Mouse (Mus musculus): ENCODE results near the gene Rasl12.

Gene Rasl12

DNA sequence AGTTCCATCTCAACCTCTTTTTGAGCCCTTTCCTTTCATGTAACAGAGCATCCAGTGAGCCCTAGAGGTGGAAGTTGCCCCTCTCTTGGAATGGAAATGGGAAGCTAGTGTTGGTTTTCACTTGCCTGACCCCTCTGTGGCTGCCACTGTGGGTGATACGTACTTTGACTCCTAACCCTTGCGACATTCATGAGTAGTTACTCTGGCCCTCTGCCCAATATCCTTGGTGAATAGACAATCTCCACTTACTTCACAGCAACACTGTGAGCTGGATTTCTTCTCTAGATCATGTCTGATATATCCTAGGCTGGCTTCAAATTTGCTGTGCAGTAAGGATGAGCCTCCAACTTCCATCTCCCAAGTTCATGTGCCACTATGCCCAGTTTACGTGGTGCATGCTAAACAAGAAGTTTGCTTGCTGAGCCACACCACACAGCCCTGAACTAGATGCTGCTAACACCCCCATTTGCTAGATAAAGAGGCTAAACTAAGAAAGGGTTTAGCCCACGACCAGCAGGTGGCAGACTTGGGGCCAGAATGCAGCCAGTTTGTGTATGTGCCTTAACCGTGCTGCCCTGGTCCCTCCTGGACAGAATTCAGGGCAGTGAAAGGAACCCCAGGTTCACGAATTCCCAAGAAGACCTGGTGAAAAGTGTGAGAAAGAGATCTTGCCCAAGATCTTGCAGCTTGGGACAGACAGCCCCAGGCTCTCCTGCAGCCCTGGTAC, 5.5 kb upstream of the Rasl12 start:
- in situ Hi-C loops (cut with MboI, MseI) = no loop called here

DNA sequence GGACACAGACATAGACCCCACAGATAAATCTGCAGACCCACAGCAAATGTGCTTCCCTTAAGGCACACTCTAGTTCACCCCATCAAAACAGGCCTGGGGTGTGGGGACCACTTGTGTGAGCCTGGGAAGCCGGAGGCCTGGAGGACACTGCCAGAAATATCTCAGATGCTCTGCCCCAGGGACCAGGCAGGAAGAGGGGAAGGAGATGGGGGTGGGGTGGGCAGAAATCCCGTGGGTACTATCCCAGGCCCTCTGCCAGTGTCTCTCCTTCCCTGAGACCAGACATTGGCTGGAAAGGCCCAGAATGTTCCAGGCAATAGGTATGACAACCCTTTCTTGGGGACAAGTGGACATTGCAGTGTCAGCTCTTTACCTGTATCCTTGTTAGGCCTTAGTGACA, 4.7 kb upstream of the Rasl12 start:
- in situ Hi-C loops (cut with MboI, MseI) = no loop called here

DNA sequence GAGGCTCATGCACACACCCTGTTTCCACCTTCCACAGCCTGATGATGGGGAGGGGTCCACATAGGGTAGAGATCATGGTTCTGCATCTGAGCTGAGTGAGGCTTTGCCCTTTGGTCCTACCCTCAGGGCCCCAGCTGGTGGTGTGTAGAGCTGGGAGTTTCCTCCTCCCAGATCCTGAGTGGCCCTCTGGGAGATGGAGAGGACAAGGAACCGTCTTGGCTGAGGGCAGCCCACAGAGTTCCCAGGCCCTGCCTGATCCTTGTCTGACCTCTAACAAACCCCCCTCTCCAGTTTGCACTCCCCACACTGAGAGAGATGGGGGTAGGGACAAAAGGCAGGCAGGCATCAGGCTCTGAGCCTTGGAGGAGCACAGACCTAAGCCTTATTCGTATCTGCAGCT, 3.9 kb upstream of the Rasl12 start:
- in situ Hi-C loops (cut with MboI, MseI) = no loop called here

DNA sequence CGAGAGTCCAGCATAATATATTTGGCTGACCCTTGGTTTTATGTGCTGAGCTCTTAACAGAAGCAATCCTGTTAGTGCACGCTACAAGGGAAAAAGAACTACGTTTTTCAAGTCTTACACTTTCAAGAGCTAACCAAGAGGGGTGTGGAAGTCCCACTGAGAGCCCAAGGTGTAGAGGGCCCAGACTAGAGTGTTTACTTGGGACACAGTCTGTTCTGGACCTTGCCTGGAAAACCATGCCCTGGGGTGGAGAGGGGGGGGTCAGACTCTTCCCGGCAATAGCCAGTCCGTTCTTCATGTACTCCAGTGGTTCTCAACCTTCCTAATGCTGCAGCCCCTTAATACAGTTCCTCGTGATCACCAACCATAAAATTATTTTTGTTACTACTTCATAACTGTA, 1.6 kb downstream of the Rasl12 start:
- in situ Hi-C loops (cut with MboI, MseI) = no loop called here

DNA sequence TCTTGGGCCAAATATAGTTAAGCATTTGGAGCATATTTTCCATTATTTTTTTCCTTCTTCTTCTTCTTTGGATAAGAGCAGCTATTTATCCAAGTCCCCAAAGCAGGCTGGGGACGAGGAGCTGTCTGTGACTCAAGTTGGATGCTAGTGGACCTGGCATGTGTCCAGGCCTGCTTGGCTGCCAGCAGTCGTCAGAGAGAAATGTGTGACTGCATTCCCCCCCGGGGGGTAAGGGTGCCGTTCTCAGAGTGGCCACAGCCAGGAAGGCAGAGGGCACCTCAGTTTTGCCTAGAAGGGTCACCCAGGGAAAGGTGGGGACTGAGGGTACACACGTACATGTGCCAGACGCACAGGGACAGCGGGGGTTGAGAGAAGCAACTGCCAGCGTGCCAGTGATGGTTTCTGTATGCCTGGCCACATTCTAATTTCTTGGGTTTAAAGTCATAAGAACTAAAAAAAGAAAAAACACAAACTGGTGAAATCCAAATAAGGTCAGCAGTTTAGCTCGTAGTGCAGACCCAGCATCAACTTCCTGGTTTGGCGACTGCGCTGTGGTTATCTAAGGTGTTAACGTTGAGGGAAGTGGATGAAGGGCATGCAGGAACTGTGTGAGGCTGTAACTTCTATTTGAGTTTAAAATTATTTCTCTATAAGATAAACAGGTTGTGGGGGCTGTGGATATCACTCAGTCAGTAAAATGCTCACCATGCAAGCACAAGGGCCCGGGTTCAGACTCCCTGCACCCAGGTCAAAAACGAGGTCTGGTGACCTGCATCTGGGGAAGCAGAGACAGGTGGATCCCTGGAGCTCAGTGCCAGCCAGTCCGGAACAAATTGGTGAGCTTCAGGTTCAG, 6.3 kb downstream of the Rasl12 start:
- in situ Hi-C loops (cut with MboI, MseI) = no loop called here

DNA sequence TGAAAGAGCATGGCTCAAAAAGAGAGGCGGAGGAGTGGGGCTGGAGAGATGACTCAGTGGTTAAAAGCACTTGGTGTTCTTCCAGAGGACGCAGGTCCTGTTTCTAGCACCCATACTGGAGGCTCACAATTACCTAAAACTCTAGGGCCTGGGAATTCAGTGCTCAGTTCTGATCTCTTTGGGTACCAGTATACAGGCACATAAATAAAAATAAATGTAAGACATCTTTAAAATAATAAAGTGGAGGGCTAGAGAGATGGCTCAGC, 6.8 kb downstream of the Rasl12 start:
- in situ Hi-C loops (cut with MboI, MseI) = no loop called here

DNA sequence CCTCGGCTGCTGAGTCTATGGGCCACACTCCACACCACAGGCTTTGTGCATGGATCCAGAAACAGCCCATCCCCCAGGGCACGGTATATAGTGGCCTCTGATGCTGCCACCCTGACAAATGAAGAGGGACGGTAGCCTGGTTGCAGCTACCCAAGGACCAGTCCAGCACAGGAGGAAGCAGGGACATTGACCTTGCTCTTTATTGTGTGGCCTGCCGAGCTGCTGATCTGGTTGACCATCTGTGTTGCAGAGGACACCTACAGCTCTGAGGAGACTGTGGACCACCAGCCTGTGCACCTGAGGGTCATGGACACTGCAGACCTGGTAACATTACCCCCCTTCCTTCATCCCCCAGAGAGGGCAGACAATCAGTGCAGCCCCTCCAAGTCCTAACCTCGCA, 9.0 kb downstream of the Rasl12 start:
- in situ Hi-C loops (cut with MboI, MseI) = no loop called here

DNA sequence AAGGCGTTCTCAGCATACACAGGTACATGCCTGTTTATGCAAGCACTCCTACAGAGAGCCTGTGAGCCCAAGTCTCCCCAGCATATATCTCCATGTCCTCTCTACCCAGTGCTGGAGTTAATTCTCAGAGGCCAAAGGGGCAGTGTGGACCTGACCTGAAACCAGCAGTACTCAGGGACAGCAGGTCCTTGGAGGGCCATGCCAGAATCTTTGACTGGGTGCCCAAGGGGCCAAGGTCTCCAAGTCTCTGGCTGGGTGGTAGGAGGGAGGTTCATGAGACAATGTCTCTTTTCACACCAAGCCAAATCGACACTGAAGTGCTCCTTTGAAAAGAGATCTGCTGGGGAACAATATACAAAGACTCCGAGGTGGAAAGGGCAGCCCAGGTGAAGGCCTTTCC, 9.6 kb downstream of the Rasl12 start:
- in situ Hi-C loops (cut with MboI, MseI) = no loop called here

DNA sequence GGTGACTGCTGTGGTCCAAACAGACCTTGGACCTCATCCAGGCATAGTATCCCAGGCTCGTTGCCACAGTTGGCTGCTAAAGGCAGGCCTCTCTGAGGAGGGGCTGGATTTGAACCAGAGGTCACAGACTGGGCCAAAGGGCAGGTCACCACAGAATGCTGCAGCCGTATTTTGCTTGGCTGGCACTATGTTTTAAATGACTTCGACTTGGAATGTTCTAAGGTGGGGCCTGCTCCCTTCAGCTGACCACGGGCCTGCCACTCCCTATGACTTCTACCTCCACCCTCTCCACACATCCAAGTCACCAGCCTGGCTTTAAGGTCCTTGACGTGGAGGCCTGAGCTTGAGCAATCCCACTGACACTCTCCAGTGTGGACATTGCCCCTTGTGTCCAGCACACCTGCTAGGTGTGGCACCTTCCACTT, 10.6 kb downstream of the Rasl12 start:
- in situ Hi-C loops (cut with MboI, MseI) = no loop called here

DNA sequence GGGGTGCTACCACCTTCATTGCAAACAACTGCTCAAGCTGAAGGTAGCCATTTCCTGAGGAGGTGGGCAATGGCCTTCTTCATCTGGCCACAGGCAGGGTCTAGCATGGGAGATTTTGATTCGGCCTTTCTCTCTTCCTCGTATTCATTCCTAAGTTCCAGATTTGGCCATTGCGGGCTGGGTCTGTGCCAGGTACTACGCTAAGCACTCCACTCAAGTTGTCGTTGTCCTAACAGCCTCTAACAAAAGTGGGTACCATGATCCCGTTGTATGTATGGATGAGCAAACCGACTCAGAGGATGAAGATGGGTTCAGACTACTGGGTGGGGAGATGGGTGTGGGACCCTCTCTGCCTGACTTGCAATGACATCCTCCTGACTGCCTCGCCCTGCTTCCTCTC, 12.1 kb downstream of the Rasl12 start:
- in situ Hi-C loops (cut with MboI, MseI) = no loop called here

DNA sequence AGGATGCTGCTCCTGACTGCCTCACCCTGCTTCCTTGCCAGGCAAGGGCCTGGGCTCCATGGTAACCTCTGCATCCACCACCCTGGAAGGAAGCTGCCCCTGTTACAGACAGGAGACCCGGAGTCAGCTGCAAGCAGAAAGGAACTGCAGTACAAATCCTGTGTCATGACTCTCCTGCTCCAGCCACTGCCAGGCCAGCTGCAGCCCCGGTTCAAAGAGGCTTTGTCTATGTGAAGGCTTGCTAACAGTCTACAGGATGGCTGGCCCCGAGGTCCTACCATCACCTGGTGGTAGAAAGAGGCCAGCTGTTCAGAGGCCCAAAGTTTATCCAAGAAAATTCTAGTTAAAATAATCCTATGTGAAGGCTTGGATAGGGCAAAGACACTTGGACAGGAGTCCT, 13.0 kb downstream of the Rasl12 start:
- in situ Hi-C loops (cut with MboI, MseI) = no loop called here

DNA sequence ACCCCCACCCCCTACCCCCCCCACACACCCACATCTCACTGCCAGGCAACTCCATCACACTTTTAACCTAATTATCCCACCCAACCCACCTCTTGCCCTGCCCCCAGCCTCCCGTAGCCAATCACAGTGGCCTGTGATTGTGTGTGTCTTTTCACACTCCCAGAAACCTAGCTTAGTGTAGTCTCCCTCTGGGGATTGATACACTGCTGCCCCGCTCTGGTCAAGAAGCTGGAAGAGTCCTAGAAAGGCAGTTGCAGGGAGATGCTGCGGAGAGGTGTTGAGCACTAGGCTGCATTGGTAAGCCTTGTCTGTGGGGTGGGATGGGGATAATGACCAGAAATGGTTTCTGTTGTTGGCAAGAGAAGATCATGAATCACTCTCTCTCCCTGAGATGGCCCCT, 19.4 kb downstream of the Rasl12 start:
- in situ Hi-C loops (cut with MboI, MseI) = no loop called here

DNA sequence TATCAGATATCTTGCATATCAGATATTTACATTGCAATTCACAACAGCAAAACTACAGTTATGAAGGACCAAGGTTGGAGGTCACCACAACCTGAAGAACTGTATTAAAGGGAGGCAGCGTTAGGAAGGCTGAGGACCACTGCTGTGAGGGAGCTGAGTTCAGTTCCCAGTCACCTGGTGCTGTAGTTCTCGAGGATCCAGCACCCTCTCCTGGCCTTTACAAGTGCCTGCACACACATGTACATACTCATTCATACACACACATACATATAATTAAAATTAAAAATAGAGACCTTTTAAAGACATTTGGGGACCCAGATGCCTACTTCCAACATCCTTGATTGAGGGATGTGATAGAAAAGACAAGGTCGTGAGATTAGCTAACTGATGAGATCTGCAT, 21.3 kb downstream of the Rasl12 start:
- in situ Hi-C loops (cut with MboI, MseI) = no loop called here

DNA sequence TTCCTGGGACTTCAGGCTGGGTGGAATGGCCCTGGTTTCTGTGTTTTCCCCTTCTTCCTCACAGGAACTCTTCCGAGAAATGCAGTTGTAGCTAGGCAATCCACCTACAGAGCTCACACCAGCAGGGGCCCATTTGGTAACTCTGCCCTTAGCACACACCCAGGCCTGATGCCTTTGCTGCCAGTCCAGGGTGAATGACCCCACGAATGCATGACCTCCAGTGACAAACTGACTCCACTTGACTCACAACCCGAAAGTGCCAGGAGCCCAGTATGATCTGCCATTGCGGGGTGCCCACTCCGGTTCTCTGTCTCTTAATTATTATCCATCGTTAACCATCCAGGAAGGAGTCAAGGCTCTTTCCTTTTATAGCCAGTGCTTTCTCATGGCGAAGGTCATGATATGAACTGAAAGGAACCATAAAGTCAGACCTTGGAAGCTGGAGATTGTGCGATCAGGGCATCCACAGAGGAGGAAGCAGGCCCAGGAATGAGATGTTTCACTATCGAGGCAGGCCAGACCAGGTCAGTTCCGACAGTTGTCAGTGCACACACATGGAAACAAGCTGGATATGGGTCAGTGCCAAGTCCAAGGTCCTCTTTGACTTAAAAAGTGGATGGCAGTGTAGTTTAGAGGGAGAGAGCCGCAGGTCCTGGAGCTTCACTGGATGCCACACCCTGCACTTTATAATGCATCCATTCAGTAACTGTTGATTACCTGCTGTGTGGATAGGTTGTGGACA, 24.6 kb downstream of the Rasl12 start, which contains the start of gene Slc51b:
TSS of gene Slc51b (minus strand) at position 196 of the 742 bp plus-strand sequence.
- in situ Hi-C loops (cut with MboI, MseI) = no loop called here

DNA sequence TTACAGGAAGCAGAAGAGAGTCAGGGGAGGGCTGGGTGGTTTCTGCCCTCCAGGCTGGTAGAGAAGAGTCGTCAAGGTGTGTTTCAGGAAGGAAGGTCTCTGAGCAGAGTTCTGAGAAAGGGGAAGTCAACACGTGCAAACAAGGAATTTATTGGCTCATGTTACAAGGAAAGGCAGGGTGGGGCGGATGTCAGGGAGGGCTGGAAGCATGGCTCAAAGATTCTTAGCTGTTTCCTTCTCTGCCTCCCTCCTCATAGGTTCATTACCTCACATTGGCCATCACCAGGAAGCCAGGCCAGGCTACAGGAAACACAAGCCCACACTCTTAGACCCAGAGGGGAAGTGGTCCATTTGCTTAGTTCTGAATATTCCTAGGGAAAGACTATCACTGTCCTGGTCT, 26.1 kb downstream of the Rasl12 start:
- in situ Hi-C loops (cut with MboI, MseI) = no loop called here

DNA sequence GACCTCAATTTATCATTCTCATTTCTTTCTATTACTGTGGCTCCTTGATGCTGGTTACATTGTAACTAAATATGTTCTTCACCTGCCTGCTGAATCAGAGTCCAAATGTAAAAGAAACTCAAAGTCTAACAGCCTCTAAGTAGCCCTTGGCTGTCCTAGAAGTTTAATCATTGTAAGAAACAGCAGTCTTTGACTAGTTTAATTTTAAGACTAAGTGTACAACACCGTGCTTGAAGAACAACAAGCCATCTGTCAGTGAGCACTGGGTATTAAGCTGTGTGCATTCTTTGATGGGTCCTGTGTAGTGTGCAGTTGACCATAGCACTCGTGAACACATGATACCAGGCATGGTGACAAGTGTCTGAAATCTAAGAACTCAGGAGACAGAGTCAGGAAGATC, 29.2 kb downstream of the Rasl12 start:
- in situ Hi-C loops (cut with MboI, MseI) = no loop called here

DNA sequence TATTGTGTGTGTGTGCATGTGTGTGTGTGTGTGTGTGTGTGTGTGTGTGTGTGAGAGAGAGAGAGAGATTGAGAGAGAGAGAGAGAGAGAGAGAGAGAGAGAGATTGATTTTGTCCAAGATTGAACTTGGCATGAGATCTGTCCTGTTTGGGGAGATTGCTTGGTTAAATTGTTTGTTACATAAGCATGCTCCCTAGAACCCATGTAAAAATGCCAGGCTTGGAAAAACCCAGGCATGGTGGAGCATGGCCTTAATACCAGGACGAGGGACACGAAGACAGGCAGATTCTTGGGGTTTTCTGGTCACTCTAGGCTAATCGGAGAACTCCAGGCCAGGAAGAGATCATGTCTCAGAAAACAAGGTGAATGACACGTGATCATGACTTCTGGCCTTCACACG, 29.7 kb downstream of the Rasl12 start:
- in situ Hi-C loops (cut with MboI, MseI) = no loop called here

DNA sequence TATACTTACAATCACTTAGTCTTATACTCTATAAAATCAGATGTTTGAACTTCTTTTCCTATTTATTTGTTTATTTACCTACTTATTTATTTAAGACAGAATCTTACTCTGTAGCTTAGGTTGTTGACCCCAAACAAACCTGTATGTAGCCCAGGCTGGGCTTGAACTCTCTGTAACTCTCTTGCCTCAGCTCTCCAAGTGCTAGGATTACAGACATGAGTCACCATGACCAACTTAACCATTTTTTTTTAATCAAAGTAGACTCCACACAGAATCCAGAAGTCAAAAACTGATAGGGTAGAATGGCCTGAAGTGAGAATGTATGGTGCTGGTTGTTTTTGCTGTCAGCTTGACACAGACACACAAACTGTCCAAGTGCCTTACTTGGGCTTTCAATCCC, 32.1 kb downstream of the Rasl12 start:
- in situ Hi-C loops (cut with MboI, MseI) = no loop called here

DNA sequence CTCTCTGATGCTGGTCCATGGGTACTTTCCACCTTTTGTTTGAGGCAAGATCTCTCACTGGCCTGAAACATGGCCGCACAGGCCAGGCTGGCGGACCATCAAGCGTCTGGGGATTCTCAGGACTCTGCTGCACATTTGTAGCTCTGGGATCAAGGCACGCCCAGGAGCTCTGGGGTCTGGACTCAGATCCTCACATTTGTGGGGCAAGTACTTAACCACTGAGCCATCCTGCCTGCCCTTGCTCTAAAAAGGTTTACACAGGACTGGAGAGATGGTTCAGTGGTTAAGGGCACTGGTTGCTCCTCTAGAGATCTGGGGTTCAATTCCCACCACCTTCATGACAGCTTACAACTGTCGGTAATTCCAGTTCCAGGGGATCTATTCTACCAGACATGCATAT, 32.6 kb downstream of the Rasl12 start:
- in situ Hi-C loops (cut with MboI, MseI) = no loop called here

DNA sequence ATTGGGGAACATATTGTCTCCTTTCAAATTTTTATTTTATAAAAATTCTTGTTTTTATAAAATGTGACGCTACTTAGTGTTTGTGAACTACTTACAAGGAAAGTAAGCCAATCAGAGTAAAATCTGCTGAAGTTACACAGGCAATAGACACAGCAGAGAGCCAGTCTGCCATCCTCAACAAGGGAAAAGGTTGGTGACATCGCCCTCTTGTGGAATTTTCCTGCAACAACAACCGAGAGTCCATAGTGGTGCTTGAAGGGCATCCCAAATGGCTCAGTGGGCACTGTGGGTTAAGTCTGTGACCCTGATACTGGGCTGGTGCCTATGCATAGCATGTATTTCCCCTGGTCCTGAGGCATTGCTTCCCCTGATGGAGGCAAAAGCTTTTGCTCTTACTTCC, 33.9 kb downstream of the Rasl12 start:
- in situ Hi-C loops (cut with MboI, MseI) = no loop called here

DNA sequence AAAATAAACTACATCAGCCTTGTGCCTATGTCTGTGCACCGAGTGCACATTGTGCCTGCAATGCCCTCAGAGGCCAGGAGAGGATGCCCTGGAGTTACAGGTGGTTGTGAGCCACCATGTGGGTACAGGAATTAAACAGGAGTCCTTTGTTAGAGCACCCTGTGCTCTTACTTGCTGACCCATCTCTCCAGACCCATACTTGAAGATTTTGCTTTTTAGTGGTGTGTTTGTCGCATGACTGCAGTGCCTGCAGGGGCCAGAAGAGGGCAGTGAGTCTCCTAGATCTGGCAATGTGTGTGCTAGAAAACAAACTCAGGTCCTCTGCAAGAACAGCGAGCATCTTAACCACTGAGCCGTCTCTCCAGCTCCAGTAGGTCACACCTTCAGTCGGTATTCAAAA, 35.8 kb downstream of the Rasl12 start:
- in situ Hi-C loops (cut with MboI, MseI) = no loop called here

DNA sequence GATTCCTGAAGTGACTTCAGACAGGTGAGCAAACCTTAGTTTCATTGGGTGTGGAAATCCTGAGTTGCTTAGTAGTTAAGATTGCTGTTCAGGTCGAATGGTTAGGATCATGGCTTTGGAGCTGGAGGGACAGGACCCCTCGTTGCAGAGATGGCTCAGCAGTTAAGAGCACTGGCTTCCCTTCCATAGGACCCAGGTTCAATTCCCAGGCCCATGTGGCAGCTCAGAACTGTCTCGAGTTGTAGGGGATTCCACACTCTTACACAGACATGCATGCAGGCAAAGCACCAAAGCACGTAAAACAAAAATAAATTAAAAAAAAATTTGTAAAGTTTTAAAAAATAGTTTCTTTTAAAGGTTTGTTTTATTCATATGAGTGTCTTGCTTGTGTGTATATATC, 36.9 kb downstream of the Rasl12 start:
- in situ Hi-C loops (cut with MboI, MseI) = no loop called here

Measured in T-helper 17 cell (primary cell).